Mouse (Mus musculus): Measurements from ENCODE around the gene Fam177a. TPM values are rescaled to one million over a fixed set of nuclear protein-coding genes. Genes with fewer than 3 reads are reported as not detected.
A peak's percentile ranks its signal among the peaks of the same experiment; 100 is the strongest.
"Not testable (repeated sequence)": the region's sequence is repeated elsewhere in the genome, so short reads cannot be mapped to it uniquely, and the experiment has no call there.

Gene Fam177a
- polyA plus RNA-seq, 1 experiment from 2014 or later: 18.6 TPM

DNA sequence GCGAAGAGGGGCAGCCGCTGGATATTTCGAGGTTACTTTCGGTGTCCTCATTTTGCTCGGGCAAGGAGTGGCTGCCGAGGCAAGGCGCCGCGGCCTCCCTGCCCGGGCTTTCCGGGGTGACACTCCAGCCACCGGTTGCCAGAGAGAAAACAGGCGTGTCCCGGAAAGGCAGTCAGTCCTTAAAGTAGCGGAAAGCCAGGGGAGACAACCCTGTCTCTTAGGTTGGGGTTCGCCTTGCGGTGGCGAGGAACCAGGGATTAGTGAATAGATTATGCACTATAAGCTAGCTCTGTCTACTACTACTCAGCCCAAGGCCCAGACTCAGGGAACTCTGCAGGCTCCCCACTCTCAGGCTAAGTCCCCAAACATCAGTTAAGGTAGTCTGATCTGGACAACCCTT, 462 bp downstream of the Fam177a start:
- not testable (repeated sequence) for H3K27me3 ChIP-seq (ENCODE audit: control insufficient read depth, insufficient read depth, low read length); H3K9me3 ChIP-seq (ENCODE audit: control insufficient read depth, low read length); H3K4me3 ChIP-seq (ENCODE audit: control insufficient read depth in 1 of 2, insufficient read depth in 1 of 2, low read depth in 1 of 2, low read length in 2 of 2); H3K4me1 ChIP-seq (ENCODE audit: control insufficient read depth in 2 of 2, insufficient read depth in 2 of 2, low read length in 2 of 2); H3K27ac ChIP-seq (replicated peaks in 1 of 2; ENCODE audit: control insufficient read depth in 1 of 2, insufficient read depth in 1 of 2, low read depth in 2 of 2, low read length in 2 of 2); H3K4me2 ChIP-seq (ENCODE audit: low read length); H3K36me3 ChIP-seq (ENCODE audit: control insufficient read depth, insufficient read depth, low read length); H3K9ac ChIP-seq (ENCODE audit: low read length)
- no CpG with 5 or more reads among the region's 18 CpGs for WGBS
- ATAC-seq (ENCODE audit: insufficient number of reproducible peaks, insufficient read depth, low FRiP score, low read depth): peak; percentile 37; the same call in 1 of the 2 replicates

DNA sequence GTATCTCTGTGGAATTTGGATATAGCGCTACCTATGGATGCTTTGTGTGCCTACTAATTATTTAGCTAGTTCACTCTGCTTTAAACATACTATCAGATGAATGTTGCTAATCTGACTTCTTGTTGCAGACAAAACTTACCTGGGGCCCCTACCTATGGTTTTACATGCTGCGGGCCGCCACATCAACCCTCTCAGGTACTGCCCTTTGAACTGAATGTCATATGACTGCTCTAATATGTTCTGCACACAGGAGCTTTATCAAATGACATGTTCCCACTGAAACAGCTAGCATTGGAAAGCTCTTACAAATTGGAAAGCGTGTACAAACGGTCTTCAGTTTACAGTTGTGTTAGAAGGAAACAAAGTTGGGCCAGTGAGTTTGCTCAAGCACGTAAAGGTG, 11.3 kb downstream of the Fam177a start:
- H3K4me1 ChIP-seq (ENCODE audit: control insufficient read depth in 2 of 2, insufficient read depth in 2 of 2, low read length in 2 of 2); H3K36me3 ChIP-seq (ENCODE audit: control insufficient read depth, insufficient read depth, low read length); H3K9me3 ChIP-seq (ENCODE audit: control insufficient read depth, low read length); ATAC-seq (ENCODE audit: insufficient number of reproducible peaks, insufficient read depth, low FRiP score, low read depth); H3K27me3 ChIP-seq (ENCODE audit: control insufficient read depth, insufficient read depth, low read length); H3K9ac ChIP-seq (ENCODE audit: low read length); H3K27ac ChIP-seq (replicated peaks in 1 of 2; ENCODE audit: control insufficient read depth in 1 of 2, insufficient read depth in 1 of 2, low read depth in 2 of 2, low read length in 2 of 2); H3K4me3 ChIP-seq (ENCODE audit: control insufficient read depth in 1 of 2, insufficient read depth in 1 of 2, low read depth in 1 of 2, low read length in 2 of 2); H3K4me2 ChIP-seq (ENCODE audit: low read length): not testable (repeated sequence)
- WGBS: no CpG with 5 or more reads among the region's 6 CpGs

DNA sequence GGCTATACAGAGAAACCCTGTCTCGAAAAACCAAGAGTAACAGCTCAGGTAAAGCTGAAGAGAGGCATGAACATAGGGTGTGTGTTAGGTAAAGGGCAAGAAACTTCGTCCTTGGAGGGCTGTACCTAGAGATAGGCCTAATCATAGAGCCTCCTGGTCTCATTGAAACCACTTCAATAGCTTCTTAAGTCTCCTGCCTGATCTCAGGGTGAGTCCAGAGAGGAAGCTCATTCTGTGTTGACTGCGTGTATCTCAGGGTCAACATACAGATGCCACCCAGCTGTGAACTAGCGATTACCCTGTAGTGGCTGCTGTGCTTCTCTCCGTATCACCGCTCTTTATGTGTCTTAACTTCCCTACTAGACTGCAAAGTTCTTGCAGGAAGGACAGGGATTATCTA, 13.6 kb downstream of the Fam177a start:
- no CpG with 5 or more reads among the region's 6 CpGs for WGBS
- not testable (repeated sequence) for H3K4me2 ChIP-seq (ENCODE audit: low read length); H3K36me3 ChIP-seq (ENCODE audit: control insufficient read depth, insufficient read depth, low read length); H3K27me3 ChIP-seq (ENCODE audit: control insufficient read depth, insufficient read depth, low read length); H3K4me3 ChIP-seq (ENCODE audit: control insufficient read depth in 1 of 2, insufficient read depth in 1 of 2, low read depth in 1 of 2, low read length in 2 of 2); ATAC-seq (ENCODE audit: insufficient number of reproducible peaks, insufficient read depth, low FRiP score, low read depth); H3K27ac ChIP-seq (replicated peaks in 1 of 2; ENCODE audit: control insufficient read depth in 1 of 2, insufficient read depth in 1 of 2, low read depth in 2 of 2, low read length in 2 of 2); H3K4me1 ChIP-seq (ENCODE audit: control insufficient read depth in 2 of 2, insufficient read depth in 2 of 2, low read length in 2 of 2); H3K9ac ChIP-seq (ENCODE audit: low read length); H3K9me3 ChIP-seq (ENCODE audit: control insufficient read depth, low read length)

DNA sequence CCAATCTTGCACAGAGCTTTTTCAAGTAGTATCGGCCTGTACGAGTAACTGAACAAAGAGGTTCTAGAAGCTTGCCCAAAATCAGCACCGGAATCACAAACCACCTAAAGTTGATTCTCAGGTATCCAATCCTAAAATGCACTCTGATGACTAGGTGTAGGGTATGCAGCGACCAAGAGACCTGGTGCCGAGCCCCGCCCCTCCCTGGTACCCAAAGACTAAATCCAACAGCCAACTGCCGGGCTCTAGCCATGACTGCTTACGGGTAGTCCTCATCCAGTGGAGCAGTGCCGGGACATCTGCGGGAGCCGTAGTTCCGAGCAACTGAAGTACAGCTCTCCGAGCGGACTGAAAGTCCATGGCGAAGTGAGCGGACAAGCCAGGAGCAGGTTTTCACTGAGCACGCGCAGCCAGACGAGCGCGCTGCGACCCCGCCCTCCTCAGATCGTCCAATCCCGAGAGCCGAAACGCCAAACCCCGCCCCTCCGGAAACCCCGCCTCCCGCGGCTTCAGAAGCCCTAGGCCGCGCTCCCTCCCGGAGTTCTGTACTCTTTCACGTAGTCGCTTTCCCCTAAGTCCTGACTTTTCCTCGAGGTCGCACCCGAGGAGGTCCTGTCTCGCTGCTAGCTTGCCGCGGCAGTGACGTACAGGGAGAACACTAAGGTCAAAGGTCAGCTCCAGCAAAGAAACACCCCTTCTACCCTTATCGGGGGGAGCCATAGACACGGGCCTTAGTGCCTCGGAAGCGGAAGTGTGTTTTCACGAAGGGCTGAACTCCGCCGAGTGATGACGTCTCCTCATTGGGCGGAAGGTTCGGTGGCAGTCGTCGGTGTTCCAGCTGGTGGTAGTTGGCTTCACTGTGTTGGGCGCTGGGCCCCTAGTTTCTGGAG, 30.5 kb downstream of the Fam177a start, which contains the start of gene Srp54b:
TSS of gene Srp54b (plus strand) at position 546 of the 890 bp plus-strand sequence.
- not testable (repeated sequence) for H3K4me2 ChIP-seq (ENCODE audit: low read length); H3K27me3 ChIP-seq (ENCODE audit: control insufficient read depth, insufficient read depth, low read length); H3K4me1 ChIP-seq (ENCODE audit: control insufficient read depth in 2 of 2, insufficient read depth in 2 of 2, low read length in 2 of 2); H3K9ac ChIP-seq (ENCODE audit: low read length); H3K9me3 ChIP-seq (ENCODE audit: control insufficient read depth, low read length); H3K27ac ChIP-seq (replicated peaks in 1 of 2; ENCODE audit: control insufficient read depth in 1 of 2, insufficient read depth in 1 of 2, low read depth in 2 of 2, low read length in 2 of 2); H3K36me3 ChIP-seq (ENCODE audit: control insufficient read depth, insufficient read depth, low read length)
- ATAC-seq (ENCODE audit: insufficient number of reproducible peaks, insufficient read depth, low FRiP score, low read depth): peak; percentile 96
- H3K4me3 ChIP-seq (ENCODE audit: control insufficient read depth in 1 of 2, insufficient read depth in 1 of 2, low read depth in 1 of 2, low read length in 2 of 2): peak within 1 kb of the TSS; percentile 14 to 35; a peak in 2 of 4 replicates
- no CpG with 5 or more reads among the region's 57 CpGs for WGBS

DNA sequence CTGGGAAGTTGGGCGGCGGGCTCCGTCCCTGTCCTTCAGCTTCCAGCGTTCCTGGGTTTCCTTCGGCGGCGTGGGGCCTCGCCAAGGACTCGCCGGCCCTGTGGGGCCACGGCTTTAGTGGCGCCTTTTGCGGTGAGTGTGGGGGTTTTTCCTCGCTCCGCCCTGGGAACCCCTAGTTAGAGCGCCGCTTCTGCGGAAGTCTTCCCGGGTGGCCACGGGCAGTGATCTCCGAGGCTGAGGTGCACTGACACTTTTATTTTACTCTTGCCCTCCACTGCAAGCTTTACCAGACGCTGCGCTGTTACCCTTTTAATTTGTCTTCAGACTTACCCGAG, 31.1 kb downstream of the Fam177a start:
- H3K4me3 ChIP-seq (ENCODE audit: control insufficient read depth in 1 of 2, insufficient read depth in 1 of 2, low read depth in 1 of 2, low read length in 2 of 2): peak overlapping the region; percentile 14 to 35; a peak in 2 of 4 replicates

DNA sequence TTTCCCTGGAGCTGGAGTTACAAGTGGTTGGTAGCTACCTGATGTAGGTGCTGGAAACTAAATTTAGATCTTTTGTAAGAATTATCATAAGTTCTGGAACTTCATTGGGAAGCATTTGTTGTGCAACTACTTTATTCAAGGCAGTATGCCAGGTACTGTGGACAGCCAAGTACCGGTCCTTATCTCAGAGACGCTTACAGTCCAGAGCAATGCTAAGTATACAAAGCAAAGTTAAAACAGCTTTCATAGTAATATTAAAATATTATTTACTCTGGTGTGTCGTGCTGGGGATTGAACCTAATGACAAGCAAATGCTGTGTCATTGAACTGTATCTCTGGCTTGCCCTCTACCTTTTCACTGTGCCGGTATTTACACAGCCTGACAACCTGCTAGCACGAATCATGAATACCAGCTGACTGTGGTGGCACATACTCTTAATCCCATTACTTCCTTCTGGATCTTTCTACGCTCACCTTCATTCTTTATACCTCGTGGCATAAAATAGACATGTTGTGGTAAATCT, 42.8 kb downstream of the Fam177a start:
- ATAC-seq (ENCODE audit: insufficient number of reproducible peaks, insufficient read depth, low FRiP score, low read depth); H3K4me1 ChIP-seq (ENCODE audit: control insufficient read depth in 2 of 2, insufficient read depth in 2 of 2, low read length in 2 of 2); H3K9ac ChIP-seq (ENCODE audit: low read length); H3K9me3 ChIP-seq (ENCODE audit: control insufficient read depth, low read length); H3K4me2 ChIP-seq (ENCODE audit: low read length); H3K36me3 ChIP-seq (ENCODE audit: control insufficient read depth, insufficient read depth, low read length); H3K4me3 ChIP-seq (ENCODE audit: control insufficient read depth in 1 of 2, insufficient read depth in 1 of 2, low read depth in 1 of 2, low read length in 2 of 2); H3K27me3 ChIP-seq (ENCODE audit: control insufficient read depth, insufficient read depth, low read length); H3K27ac ChIP-seq (replicated peaks in 1 of 2; ENCODE audit: control insufficient read depth in 1 of 2, insufficient read depth in 1 of 2, low read depth in 2 of 2, low read length in 2 of 2): not testable (repeated sequence)
- no CpG with 5 or more reads among the region's 7 CpGs for WGBS

More for the DNA sequence above, 31.1 kb downstream of the Fam177a start:
- 0% methylated on average over 8 of the region's 24 CpGs for WGBS
- not testable (repeated sequence) for H3K36me3 ChIP-seq (ENCODE audit: control insufficient read depth, insufficient read depth, low read length); H3K9me3 ChIP-seq (ENCODE audit: control insufficient read depth, low read length); H3K4me2 ChIP-seq (ENCODE audit: low read length); H3K27ac ChIP-seq (replicated peaks in 1 of 2; ENCODE audit: control insufficient read depth in 1 of 2, insufficient read depth in 1 of 2, low read depth in 2 of 2, low read length in 2 of 2); H3K9ac ChIP-seq (ENCODE audit: low read length); H3K27me3 ChIP-seq (ENCODE audit: control insufficient read depth, insufficient read depth, low read length); H3K4me1 ChIP-seq (ENCODE audit: control insufficient read depth in 2 of 2, insufficient read depth in 2 of 2, low read length in 2 of 2)
- ATAC-seq (ENCODE audit: insufficient number of reproducible peaks, insufficient read depth, low FRiP score, low read depth): peak; percentile 48; the same call in 1 of the 2 replicates

DNA sequence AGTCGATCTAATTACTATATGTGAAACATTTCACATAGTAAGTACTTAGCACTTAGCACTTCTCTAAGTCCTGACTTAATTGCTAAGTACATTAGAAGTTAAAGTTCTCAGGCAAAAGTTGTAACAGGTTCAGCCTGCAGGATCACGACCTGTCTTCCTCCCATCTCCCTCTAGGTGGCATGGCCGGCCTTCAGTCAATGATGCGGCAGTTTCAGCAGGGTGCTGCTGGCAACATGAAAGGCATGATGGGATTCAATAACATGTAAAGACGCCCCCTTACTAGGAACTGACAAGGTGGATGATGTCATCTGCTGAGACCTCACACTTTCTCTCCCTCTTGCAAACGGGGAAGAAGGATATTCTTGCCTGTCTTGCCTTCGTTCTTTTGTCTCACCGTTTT, 63.4 kb downstream of the Fam177a start:
- H3K9ac ChIP-seq (ENCODE audit: low read length); H3K4me2 ChIP-seq (ENCODE audit: low read length); H3K27ac ChIP-seq (replicated peaks in 1 of 2; ENCODE audit: control insufficient read depth in 1 of 2, insufficient read depth in 1 of 2, low read depth in 2 of 2, low read length in 2 of 2); ATAC-seq (ENCODE audit: insufficient number of reproducible peaks, insufficient read depth, low FRiP score, low read depth); H3K36me3 ChIP-seq (ENCODE audit: control insufficient read depth, insufficient read depth, low read length); H3K9me3 ChIP-seq (ENCODE audit: control insufficient read depth, low read length); H3K4me1 ChIP-seq (ENCODE audit: control insufficient read depth in 2 of 2, insufficient read depth in 2 of 2, low read length in 2 of 2); H3K27me3 ChIP-seq (ENCODE audit: control insufficient read depth, insufficient read depth, low read length); H3K4me3 ChIP-seq (ENCODE audit: control insufficient read depth in 1 of 2, insufficient read depth in 1 of 2, low read depth in 1 of 2, low read length in 2 of 2): not testable (repeated sequence)
- WGBS: no CpG with 5 or more reads among the region's 8 CpGs

DNA sequence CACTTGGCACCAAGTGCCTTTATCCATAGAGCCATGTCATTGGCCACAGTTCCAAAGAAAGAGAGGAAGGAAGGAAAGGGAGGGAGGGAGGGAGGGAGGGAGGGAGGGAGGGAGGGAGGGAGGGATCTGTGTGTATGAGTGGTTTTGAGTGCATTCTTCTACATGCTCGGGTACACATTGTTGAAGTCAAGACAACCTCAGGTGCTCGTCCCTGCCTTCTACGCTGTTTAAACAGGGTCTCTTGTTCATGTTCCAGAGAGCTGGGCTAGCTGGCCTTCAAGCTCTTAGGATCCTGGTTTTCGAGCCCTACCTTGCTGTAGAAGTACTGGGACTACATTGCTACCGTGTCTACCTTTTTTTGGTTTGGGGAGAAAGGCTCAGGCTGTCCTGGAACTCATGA, 64.9 kb downstream of the Fam177a start:
- not testable (repeated sequence) for H3K4me1 ChIP-seq (ENCODE audit: control insufficient read depth in 2 of 2, insufficient read depth in 2 of 2, low read length in 2 of 2); H3K4me2 ChIP-seq (ENCODE audit: low read length); H3K9ac ChIP-seq (ENCODE audit: low read length); H3K27ac ChIP-seq (replicated peaks in 1 of 2; ENCODE audit: control insufficient read depth in 1 of 2, insufficient read depth in 1 of 2, low read depth in 2 of 2, low read length in 2 of 2); H3K27me3 ChIP-seq (ENCODE audit: control insufficient read depth, insufficient read depth, low read length); H3K9me3 ChIP-seq (ENCODE audit: control insufficient read depth, low read length); H3K4me3 ChIP-seq (ENCODE audit: control insufficient read depth in 1 of 2, insufficient read depth in 1 of 2, low read depth in 1 of 2, low read length in 2 of 2); H3K36me3 ChIP-seq (ENCODE audit: control insufficient read depth, insufficient read depth, low read length); ATAC-seq (ENCODE audit: insufficient number of reproducible peaks, insufficient read depth, low FRiP score, low read depth)
- WGBS: no CpG with 5 or more reads among the region's 5 CpGs

All from heart, embryonic 14.5 days (tissue).